Mouse (Mus musculus) adrenal gland, postnatal 14 days (tissue): ENCODE results near the gene Pfkm. TPM values are rescaled to one million over a fixed set of nuclear protein-coding genes. Genes with fewer than 3 reads are reported as not detected.

Experiments
- DNase-seq: peaks from one replicate; pipeline ENCODE4 v3.0.0; 2021; ENCODE audit warnings: mixed read lengths
- total RNA-seq: library from RNA; stranded (reverse); gene quantifications from 2 replicates; pipeline ENCODE4 v1.2.3, GENCODE M21; 2021

Pfkm gene
- total RNA-seq, 1 experiment from 2014 or later = 66.1 TPM

- no peak for DNase-seq
Measured at GRCm38 (mm10) chr15:98139763-98140162, 47.4 kb downstream of the Pfkm start.

- DNase-seq = no peak
Measured at GRCm38 (mm10) chr15:98140809-98141208, 48.4 kb downstream of the Pfkm start.

GRCm38 (mm10) chr15:98142515-98142914, 50.1 kb downstream of the Pfkm start:
- no peak for DNase-seq

GRCm38 (mm10) chr15:98144861-98145507, 52.6 kb downstream of the Pfkm start:
- DNase-seq = peak; percentile 62

GRCm38 (mm10) chr15:98145559-98146181, 53.3 kb downstream of the Pfkm start:
- DNase-seq = peak; percentile 97

GRCm38 (mm10) chr15:98148356-98148755, 56.0 kb downstream of the Pfkm start:
- DNase-seq = no peak

GRCm38 (mm10) chr15:98149166-98149602, 56.8 kb downstream of the Pfkm start:
- DNase-seq = no peak

GRCm38 (mm10) chr15:98152916-98153315, 60.5 kb downstream of the Pfkm start:
- no peak for DNase-seq

- DNase-seq = peak; percentile 32
Measured at GRCm38 (mm10) chr15:98153625-98154024, 61.2 kb downstream of the Pfkm start.

GRCm38 (mm10) chr15:98154146-98154545, 61.8 kb downstream of the Pfkm start:
- no peak for DNase-seq

- no peak for DNase-seq
Measured at GRCm38 (mm10) chr15:98154631-98155030, 62.2 kb downstream of the Pfkm start.

GRCm38 (mm10) chr15:98155272-98155671, 62.9 kb downstream of the Pfkm start:
- no peak for DNase-seq

- peak; percentile 47 for DNase-seq
Measured at GRCm38 (mm10) chr15:98155944-98156343, 63.6 kb downstream of the Pfkm start.

- no peak for DNase-seq
Measured at GRCm38 (mm10) chr15:98157253-98157652, 64.9 kb downstream of the Pfkm start.

GRCm38 (mm10) chr15:98161026-98161805, 68.8 kb downstream of the Pfkm start:
- DNase-seq = no peak

- DNase-seq = no peak
Measured at GRCm38 (mm10) chr15:98162561-98162960, 70.2 kb downstream of the Pfkm start.

- DNase-seq = no peak
Measured at GRCm38 (mm10) chr15:98165525-98165924, 73.1 kb downstream of the Pfkm start, which contains the start of gene Asb8. TSS of gene Asb8 (minus strand) at chr15:98165625.

- DNase-seq = no peak
Measured at GRCm38 (mm10) chr15:98166963-98167644, 74.7 kb downstream of the Pfkm start, which contains the start of gene Ccdc184. TSS of gene Ccdc184 (plus strand) at chr15:98167158.

- DNase-seq = peak; percentile 89
Measured at GRCm38 (mm10) chr15:98167645-98168621, 75.5 kb downstream of the Pfkm start.

GRCm38 (mm10) chr15:98168622-98169004, 76.2 kb downstream of the Pfkm start:
- no peak for DNase-seq

GRCm38 (mm10) chr15:98170365-98170764, 78.0 kb downstream of the Pfkm start:
- peak; percentile 13 for DNase-seq
